Mouse (Mus musculus) ovary, postnatal 10 days (tissue): ENCODE measurements around the gene Slc7a1.

ENCODE experiments used
- DNase-seq: peaks from one replicate; pipeline ENCODE4 v3.0.0; 2022; ENCODE audit warnings: low spot score

The Slc7a1 gene

GRCm38 (mm10) chr5:148399660-148400443, at the start of gene Slc7a1:
TSS of gene Slc7a1 (minus strand) at chr5:148399904.
- DNase-seq = peak; percentile 72

- no peak for DNase-seq
Observed at GRCm38 (mm10) chr5:148444974-148445373, 45.3 kb upstream of the Slc7a1 start.

GRCm38 (mm10) chr5:148443734-148444133, 44.0 kb upstream of the Slc7a1 start:
- peak; percentile 11 for DNase-seq

- no peak for DNase-seq
Observed at GRCm38 (mm10) chr5:148435660-148436059, 36.0 kb upstream of the Slc7a1 start.

- DNase-seq = no peak
Observed at GRCm38 (mm10) chr5:148432121-148432520, 32.4 kb upstream of the Slc7a1 start.

- DNase-seq = no peak
Observed at GRCm38 (mm10) chr5:148428846-148429245, 29.1 kb upstream of the Slc7a1 start.

- no peak for DNase-seq
Observed at GRCm38 (mm10) chr5:148425136-148425535, 25.4 kb upstream of the Slc7a1 start.

- DNase-seq = no peak
Observed at GRCm38 (mm10) chr5:148421326-148421725, 21.6 kb upstream of the Slc7a1 start.

GRCm38 (mm10) chr5:148419112-148419526, 19.4 kb upstream of the Slc7a1 start:
- DNase-seq = no peak

- DNase-seq = no peak
Observed at GRCm38 (mm10) chr5:148418436-148418835, 18.7 kb upstream of the Slc7a1 start.

GRCm38 (mm10) chr5:148417756-148418155, 18.1 kb upstream of the Slc7a1 start:
- no peak for DNase-seq

GRCm38 (mm10) chr5:148416461-148416860, 16.8 kb upstream of the Slc7a1 start:
- no peak for DNase-seq

GRCm38 (mm10) chr5:148414233-148414632, 14.5 kb upstream of the Slc7a1 start:
- no peak for DNase-seq

GRCm38 (mm10) chr5:148412504-148412903, 12.8 kb upstream of the Slc7a1 start:
- no peak for DNase-seq

- DNase-seq = no peak
Observed at GRCm38 (mm10) chr5:148409465-148409864, 9.8 kb upstream of the Slc7a1 start.

GRCm38 (mm10) chr5:148406913-148407312, 7.2 kb upstream of the Slc7a1 start:
- DNase-seq = no peak

GRCm38 (mm10) chr5:148404548-148404947, 4.8 kb upstream of the Slc7a1 start:
- no peak for DNase-seq

GRCm38 (mm10) chr5:148402641-148403040, 2.9 kb upstream of the Slc7a1 start:
- DNase-seq = no peak

- no peak for DNase-seq
Observed at GRCm38 (mm10) chr5:148398766-148399659, 691 bp downstream of the Slc7a1 start.

- no peak for DNase-seq
Observed at GRCm38 (mm10) chr5:148398451-148398765, 1.3 kb downstream of the Slc7a1 start.

GRCm38 (mm10) chr5:148397911-148398310, 1.8 kb downstream of the Slc7a1 start:
- DNase-seq = no peak

- DNase-seq = no peak
Observed at GRCm38 (mm10) chr5:148397418-148397817, 2.3 kb downstream of the Slc7a1 start.

GRCm38 (mm10) chr5:148393316-148393715, 6.4 kb downstream of the Slc7a1 start:
- no peak for DNase-seq
